Mouse (Mus musculus): ENCODE data around the gene Prrt3. TPM values are rescaled to one million over a fixed set of nuclear protein-coding genes. Genes with fewer than 3 reads are reported as not detected.

Gene Prrt3
- polyA plus RNA-seq, 1 experiment: not detected

DNA sequence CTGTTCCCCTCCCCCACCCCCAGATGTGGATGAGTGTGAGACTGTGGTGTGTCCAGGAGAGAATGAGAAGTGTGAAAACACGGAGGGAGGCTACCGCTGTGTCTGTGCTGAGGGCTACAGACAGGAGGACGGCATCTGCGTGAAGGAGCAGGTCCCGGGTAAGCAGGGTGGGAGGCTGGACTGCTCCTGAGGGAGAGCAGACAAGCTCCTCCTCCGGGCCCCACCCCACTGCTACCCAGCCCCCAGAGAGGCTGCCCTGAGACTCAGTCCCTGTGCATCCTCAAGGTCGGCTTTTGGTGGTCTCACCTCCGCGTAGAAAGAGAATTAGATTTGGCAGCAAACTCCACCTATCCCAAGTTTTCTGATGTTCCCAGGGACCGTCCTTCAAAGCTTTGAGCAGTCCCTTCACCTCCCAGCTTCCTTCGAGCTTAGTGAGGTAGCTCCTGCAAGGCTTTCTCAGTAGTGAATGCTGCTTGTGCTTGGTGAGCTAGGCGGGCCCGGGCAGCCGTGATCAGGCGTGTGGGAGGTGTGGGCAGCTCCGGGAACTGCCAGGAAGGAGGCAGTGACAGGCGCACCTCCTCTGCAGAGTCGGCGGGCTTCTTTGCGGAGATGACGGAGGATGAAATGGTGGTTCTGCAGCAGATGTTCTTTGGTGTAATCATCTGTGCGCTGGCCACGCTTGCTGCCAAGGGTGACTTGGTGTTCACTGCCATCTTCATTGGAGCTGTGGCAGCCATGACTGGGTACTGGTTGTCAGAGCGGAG is 9.4 kb downstream of the Prrt3 start:
- no peak for DNase-seq (ENCODE audit: low read depth)

DNA sequence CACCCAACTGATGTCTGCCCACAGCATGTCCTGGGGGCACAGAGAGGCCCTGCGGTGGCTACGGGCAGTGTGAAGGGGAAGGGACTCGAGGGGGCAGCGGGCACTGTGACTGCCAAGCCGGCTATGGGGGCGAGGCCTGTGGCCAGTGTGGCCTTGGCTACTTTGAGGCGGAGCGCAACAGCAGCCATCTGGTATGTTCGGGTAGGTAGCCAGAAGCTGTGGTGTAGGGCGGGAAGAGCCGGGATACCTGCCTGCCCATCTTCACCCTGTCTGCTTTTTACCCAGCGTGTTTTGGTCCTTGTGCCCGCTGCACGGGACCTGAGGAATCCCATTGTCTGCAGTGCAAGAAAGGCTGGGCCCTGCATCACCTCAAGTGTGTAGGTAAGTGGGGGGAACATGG is 12.3 kb downstream of the Prrt3 start:
- no peak for DNase-seq (ENCODE audit: low read depth)

DNA sequence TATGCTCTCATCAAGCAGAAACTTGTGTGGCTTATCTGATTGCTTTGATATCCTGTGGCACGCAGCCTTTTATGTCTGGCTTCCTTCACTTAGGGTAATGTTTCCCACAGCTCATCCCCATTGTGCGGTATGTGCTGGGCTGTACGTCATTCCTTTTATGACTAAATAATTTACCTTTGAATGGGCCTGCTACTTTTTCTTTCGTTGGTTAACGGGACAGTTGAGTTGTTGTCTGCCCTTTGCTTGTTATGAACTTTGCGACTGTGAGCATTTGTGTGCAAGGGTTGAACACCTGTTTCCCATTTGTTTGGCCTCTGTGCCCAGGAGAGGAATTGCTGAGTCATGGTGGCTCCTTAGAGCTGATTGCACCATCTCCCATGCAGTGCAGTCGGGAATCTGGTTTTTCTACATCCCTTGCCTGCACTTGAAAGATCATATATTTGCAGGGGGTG is 14.6 kb downstream of the Prrt3 start:
- no peak for DNase-seq (ENCODE audit: low read depth)

DNA sequence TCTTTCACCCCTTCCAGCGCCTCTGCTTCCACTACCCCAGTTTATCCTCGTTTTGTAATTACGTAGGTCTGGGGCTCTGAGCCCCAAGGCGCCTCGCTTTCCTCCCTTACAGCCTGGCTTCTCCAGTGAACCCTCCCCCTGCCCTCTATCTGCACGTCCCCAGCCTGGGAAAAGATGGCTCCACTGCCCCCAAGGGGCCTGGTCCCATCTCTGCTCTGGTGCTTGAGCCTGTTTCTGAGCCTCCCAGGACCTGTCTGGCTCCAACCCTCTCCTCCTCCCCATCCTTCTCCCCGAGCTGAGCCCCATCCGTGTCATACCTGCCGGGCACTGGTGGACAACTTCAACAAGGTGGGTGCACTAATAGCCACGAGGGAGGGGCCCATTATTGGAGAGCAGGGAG is 18.0 kb downstream of the Prrt3 start:
- no peak for DNase-seq (ENCODE audit: low read depth)

DNA sequence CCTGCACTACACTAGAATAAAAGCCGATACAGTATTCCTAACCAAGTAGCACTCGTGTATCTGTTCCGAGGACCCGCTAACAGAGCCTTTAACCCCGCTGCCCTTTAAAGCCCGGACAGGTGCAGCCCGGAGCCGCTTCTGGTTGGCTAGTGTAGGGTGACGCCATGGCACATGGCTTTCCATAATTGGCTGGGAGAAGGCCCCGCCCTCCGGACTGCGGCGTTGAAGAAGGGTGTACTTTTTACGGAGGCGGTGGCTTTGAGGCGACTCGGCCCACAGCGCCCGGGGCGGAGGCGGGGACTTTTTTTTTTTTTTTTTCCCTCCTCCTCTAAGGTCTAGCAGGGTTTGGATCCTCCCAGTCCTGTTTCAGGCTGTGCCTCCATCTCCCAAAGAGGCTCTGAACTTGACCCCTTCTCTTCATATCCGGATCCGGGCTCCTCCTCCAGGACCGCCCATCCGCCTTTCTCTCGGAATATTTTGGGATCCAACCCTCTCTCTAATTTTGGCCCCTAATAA is 18.6 kb downstream of the Prrt3 start, which contains the start of gene Creld1:
Creld1 (plus strand) TSS at position 198 of the 516 bp plus-strand sequence.
- no peak for DNase-seq (ENCODE audit: low read depth)

DNA sequence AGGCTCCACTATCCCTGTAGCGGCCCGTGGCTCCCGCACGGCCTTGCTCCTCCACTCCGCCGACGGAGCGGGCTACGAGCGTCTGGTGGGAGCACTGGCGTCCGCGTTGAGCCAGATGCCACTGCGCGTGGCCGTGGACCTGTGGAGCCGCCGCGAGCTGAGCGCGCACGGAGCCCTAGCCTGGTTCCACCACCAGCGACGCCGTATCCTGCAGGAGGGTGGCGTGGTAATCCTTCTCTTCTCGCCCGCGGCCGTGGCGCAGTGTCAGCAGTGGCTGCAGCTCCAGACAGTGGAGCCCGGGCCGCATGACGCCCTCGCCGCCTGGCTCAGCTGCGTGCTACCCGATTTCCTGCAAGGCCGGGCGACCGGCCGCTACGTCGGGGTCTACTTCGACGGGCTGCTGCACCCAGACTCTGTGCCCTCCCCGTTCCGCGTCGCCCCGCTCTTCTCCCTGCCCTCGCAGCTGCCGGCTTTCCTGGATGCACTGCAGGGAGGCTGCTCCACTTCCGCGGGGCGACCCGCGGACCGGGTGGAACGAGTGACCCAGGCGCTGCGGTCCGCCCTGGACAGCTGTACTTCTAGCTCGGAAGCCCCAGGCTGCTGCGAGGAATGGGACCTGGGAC is 19.1 kb downstream of the Prrt3 start:
- DNase-seq (ENCODE audit: low read depth): no peak

DNA sequence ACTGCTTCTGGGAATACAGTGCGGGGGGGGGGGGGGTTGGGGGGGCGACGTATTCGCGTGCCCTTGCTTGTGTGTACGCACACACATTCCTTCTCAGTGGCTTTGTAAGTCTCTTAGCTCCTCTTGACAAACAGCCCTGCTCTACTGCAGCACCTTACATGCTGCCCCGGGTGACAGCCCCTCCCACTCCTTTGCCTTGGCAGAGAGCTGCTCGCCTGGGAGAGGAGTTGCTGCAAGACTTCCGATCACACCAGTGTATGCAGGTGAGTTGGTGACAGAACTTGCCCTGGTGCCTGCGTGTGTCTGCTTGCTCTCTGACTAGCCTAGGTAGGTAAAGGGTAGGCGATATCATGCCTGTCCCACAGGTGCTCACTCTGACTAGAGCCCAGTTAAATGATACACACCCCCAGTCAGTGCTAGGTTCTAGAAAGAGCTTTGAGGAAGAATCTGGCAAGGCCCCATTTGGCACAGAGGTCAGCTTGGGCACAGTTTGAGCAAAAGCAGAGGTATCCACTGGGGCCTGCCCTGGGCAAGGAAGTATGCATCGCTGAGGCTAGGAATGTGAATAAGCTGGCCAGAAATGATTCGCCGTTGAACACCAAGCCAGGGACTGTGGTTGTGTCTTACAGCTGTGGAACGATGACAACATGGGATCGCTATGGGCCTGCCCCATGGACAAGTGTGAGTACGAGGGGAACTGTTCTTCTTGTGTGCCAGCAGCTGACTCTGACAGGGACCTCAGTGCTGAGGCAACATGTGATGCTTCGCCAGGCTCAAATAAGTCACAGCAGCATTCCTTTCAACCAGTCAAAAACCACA is 21.0 kb downstream of the Prrt3 start:
- peak; percentile 99 for DNase-seq (ENCODE audit: low read depth)

DNA sequence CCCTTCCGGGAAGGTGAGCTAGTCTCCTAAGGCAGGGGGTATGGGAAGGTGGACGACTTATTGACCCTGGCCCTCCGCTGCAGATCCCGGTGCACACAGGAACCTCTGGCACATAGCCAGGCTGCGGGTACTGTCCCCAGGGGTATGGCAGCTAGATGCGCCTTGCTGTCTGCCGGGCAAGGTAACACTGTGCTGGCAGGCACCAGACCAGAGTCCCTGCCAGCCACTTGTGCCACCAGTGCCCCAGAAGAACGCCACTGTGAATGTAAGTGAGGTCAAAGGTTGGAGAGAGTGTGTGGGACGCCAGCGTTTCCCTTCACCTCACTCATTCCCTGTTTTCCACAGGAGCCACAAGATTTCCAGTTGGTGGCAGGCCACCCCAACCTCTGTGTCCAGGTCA is 22.8 kb downstream of the Prrt3 start:
- no peak for DNase-seq (ENCODE audit: low read depth)

DNA sequence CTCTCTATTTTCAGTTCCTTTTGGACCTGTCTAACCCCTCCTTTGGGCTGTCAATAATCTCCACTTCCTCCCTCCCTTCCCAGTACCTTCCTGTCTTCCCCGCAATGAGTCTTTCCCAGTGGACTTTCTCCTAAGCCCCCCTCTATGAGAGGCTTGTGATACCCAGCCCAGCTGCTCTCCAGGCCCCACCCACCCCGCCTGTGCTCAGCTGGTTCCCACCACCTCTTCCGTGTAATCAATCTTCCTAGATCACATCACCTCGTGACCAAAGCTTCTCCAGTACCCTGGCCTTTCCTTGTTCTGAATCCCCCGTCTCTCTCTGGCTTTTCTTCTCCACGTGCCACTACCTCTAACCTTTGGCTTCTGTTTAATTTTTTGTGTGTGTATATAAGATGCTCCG is 24.4 kb downstream of the Prrt3 start:
- no peak for DNase-seq (ENCODE audit: low read depth)

DNA sequence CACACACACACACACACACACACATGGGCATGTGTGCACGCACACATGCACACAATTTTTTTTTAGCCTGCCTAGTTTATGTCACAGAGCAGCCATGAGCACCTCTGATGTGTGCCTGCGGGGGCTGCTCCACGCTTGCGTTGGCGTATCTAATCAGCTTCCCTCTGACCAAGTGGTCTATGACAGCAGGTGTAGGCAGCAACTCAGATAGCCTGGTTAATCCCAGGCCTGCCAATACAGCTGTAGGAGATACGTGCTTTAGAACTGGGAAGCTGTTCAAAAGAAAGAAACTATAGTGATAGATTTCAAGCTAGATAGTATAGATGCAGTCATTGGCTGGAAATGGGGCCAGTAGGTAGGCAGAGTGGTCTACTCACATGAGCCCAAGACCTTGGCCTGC is 28.0 kb downstream of the Prrt3 start:
- no peak for DNase-seq (ENCODE audit: low read depth)

DNA sequence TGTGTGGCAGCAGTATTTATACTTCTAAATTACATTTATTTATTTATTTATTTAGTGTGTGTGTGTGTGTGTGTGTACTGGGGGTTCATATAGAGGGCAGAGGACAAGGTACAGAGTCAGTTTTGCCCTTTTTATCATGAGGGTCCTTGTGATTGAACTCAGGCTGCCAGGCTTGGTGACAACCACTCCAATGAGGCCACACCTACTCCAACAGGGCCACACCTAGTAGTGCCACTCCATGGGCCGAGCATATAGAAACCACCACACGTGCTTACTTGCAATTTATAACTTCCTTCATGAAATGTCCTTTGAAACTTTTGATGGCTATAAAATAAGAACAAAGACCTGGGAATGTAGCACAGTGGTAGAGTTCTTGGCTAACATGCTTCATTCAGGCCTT is 28.5 kb downstream of the Prrt3 start:
- no peak for DNase-seq (ENCODE audit: low read depth)

DNA sequence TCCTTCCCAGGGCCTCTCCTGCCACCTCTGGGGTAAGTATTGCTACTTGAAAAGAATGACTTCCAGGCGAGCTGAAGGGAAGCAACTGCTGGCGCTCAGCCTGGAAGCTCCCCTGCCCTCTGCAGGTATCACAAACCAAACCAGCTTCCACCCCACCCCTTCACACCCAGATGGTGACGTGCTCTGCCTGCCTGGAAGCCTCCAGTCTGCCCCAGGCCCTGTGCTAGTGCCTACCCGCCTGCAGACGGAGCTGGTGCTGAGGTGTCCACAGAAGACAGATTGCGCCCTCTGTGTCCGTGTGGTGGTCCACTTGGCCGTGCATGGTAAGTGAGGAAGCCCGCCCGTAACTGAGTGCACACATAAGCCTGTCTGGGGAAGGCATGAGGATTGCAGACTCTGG is 29.7 kb downstream of the Prrt3 start:
- DNase-seq (ENCODE audit: low read depth): no peak

DNA sequence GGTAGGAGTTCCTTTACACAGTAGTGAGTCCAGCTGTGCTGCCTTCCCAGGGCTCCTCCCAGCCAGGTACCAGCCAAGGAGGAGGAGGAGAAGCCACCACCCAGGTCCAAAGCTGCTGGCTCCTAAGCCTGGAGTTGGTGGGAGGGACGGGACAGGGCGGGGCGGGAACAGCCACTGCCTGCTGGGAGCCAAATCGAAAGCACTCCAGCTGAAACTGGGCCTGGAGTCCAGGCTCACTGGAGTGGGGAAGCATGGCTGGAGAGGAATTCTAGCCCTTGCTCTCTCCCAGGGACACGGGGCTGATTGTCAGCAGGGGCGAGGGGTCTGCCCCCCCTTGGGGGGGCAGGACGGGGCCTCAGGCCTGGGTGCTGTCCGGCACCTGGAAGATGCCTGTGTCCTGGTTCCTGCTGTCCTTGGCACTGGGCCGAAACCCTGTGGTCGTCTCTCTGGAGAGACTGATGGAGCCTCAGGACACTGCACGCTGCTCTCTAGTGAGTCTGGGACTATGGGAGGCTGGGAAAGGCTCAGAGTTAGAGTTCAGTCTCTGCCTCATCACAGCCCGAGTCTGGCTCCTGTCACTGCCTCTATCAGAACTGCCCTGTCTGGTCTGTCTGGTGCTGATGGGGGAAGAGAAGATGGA is 30.3 kb downstream of the Prrt3 start, which contains the start of gene Il17rc:
Il17rc (plus strand) TSS at position 131 of the 640 bp plus-strand sequence.
- DNase-seq (ENCODE audit: low read depth): no peak

DNA sequence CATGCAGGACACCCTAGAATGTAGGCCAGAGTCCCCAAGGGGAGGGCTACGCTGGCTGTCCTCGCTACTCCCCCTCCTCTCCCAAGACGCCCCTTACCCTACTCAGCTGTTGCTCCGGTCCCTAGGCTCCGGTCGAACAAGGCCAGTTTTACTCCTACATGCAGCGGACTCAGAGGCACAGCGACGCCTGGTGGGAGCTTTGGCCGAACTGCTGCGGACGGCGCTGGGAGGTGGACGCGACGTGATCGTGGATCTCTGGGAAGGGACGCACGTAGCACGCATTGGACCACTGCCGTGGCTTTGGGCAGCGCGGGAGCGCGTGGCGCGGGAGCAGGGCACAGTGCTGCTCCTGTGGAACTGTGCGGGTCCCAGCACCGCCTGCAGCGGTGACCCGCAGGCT is 32.3 kb downstream of the Prrt3 start:
- no peak for DNase-seq (ENCODE audit: low read depth)

DNA sequence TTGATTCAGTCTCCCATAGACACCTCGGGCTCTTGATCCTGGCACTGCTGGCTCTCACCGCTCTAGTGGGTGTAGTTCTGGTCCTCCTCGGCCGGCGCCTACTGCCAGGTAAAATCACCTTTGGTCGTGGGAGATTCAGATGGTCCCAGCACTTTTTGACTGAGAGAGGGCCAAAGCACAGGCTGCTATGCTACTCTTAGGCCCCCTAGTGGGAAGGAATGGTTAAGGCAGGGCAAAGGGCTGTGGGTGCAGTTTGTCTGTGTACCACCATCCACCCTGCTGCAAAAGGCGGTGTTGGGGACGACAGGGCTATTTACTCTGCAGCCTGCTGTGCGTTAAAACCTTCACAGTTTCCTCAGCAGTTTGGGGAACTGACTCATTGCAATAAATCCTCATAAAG is 32.7 kb downstream of the Prrt3 start:
- DNase-seq (ENCODE audit: low read depth): no peak

DNA sequence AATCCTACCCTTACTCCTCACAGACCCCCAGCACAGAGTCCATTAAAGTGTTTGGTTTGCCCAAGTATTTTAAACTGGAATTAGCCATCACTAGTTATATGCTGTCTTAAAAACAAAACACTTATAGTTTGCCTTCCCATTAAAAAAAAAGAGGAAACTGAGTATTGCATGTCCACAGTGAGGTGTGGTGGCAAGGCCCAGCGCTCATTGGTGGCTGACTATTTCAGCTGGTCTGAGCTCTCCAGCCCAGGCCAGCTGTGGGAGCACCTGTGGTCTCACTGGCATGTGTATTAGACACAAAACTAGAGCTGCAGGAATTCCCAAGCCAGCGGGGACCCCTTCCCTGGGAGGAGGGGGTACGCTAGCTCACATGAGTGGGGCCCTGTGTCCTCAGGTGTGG is 33.2 kb downstream of the Prrt3 start:
- DNase-seq (ENCODE audit: low read depth): no peak

DNA sequence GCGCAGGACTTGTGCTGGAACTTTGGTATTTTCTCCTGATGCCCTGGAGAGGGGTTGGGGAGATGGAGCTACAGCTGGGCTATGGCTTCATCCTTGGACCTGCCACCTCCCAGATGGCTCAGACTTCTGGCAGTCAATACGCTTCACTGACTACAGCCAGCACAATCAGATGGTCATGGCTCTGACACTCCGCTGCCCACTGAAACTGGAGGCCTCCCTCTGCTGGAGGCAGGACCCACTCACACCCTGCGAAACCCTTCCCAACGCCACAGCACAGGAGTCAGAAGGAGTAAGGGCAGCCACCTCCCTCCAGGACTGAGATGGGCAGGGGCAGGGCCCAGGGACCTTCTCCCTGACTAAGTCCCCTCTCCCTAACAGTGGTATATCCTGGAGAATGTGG is 36.1 kb downstream of the Prrt3 start:
- DNase-seq (ENCODE audit: low read depth): no peak

DNA sequence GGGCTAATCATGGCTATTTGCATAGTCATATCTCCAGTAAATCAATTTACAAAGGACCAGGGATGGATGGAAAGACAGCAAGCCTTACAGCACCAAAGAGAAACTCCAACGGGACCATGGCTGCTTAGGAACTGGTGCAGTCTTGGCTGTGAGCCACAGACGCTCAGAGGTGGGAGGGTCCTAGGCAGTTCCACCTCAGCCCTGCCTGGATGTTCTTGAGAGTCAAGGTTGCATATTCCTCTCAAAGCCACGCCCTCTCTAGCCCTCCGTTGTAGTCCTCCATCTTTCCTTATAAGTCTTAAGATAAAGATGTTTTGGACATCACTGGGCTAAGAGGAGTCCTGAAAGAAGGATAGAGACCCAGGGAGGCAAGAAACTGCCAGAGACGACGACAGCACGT is 37.7 kb downstream of the Prrt3 start:
- DNase-seq (ENCODE audit: low read depth): no peak

DNA sequence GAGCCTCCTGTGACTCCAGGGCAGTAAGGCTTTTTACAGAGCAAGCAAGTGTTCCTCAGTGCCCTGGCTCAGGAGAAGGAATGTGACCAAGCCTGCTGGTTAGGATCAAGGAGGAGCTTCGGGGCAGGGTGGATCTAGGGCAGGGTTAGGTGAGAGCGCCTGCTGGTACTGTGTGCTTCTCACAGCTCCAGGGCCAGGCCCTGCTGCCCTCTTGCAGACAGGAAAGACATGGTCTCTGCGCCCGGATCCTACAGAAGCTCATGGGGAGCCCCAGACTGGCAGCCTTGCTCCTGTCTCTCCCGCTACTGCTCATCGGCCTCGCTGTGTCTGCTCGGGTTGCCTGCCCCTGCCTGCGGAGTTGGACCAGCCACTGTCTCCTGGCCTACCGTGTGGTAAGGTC is 43.1 kb downstream of the Prrt3 start:
- DNase-seq (ENCODE audit: low read depth): no peak

DNA sequence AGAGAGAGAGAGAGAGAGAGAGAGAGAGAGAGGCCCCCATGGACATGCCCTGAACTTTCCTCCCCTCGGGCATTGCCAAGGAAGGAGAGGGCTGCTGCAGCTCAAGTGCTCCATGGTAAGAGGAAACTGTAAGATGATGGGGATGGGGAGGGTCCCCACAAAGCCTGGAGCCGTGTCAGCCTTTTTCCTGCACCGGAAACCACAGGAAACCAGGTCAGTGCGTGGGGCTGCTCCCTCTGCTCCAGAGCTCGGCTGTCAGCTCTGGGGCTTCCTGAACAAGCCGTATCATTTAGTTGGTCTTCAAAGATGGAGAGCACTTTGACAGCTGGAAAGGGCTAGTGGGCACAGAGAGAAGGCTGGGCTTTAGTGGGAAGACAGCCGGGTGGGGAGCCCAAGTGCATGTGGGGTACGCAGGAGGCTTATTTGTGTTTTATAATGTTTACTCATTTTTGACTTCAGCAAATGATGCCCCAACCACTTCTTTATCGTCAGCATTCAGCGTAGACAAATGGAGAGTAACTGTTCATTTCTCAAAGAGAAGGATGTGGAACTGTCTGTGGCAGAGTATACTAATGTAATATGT is 43.7 kb downstream of the Prrt3 start, which contains the start of gene Il17re:
Il17re (plus strand) TSS at position 533 of the 583 bp plus-strand sequence.
- no peak for DNase-seq (ENCODE audit: low read depth)

DNA sequence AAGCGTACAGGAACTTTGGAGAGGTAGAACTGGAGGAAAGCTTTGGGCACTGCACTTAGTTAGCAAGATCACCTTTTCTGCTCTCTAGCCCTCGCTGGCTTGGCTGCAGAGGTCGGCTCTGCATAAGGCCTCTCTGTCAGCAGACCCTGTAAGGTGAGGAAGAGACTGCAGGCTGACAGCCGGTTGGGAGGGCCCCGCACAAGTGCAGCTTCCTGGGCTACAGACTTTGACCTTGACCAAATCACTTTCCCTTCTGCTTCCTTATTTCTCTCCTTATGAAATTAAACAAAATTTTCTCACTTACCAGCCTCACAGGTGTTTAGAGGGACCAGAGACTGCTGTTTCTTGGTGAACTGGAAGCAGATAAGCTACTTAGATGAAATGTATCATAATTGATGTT is 46.7 kb downstream of the Prrt3 start:
- no peak for DNase-seq (ENCODE audit: low read depth)
